Mouse (Mus musculus) heart, embryonic 11.5 days (tissue): ENCODE results near the gene Tmc8. TPM values are rescaled to one million over a fixed set of nuclear protein-coding genes. Genes with fewer than 3 reads are reported as not detected.
A peak's percentile ranks its signal among the peaks of the same experiment; 100 is the strongest.

Source experiments
- ATAC-seq: fragments of 200-750 bp; cut with Nextera tagmentation; replicated peaks from 2 replicates; pipeline ENCODE4 v1.8.0; 2017; ENCODE audit warnings: moderate library complexity; ENCODE audit not compliant: insufficient number of reproducible peaks, low FRiP score, low TSS enrichment
- H3K27ac ChIP-seq: fragments of 300-500 bp; sonication (generic); 2 replicates; pipeline ENCODE4 v1.5.1; 2014; ENCODE audit warnings: mild to moderate bottlenecking, low read depth, low read length
- H3K27me3 ChIP-seq: fragments of 300-500 bp; sonication (generic); 2 replicates; pipeline ENCODE4 v1.6.1; 2014; ENCODE audit warnings: mild to moderate bottlenecking, low read length, mixed read lengths; ENCODE audit not compliant: control insufficient read depth, insufficient read depth
- H3K36me3 ChIP-seq: fragments of 300-500 bp; sonication (generic); 2 replicates; pipeline ENCODE4 v1.6.1; 2014; ENCODE audit warnings: mild to moderate bottlenecking, low read length, moderate library complexity, mixed read lengths; ENCODE audit not compliant: control insufficient read depth, insufficient read depth
- H3K4me1 ChIP-seq: fragments of 300-500 bp; sonication (generic); 2 replicates; pipeline ENCODE4 v1.6.1; 2014; ENCODE audit warnings: low read length; ENCODE audit not compliant: control insufficient read depth, insufficient read depth
- H3K4me2 ChIP-seq: fragments of 300-500 bp; sonication (generic); 2 replicates; pipeline ENCODE4 v1.6.1; 2014; ENCODE audit warnings: mild to moderate bottlenecking, moderate library complexity
- H3K4me3 ChIP-seq: fragments of 300-500 bp; sonication (generic); 2 replicates; pipeline ENCODE4 v1.5.1; 2014; ENCODE audit warnings: low read depth, low read length
- H3K9ac ChIP-seq: fragments of 300-500 bp; sonication (generic); 2 replicates; pipeline ENCODE4 v1.6.1; 2014; ENCODE audit warnings: mild to moderate bottlenecking, low read depth, low read length, moderate library complexity
- H3K9me3 ChIP-seq: fragments of 300-500 bp; sonication (generic); replicated peaks from 2 replicates; pipeline ENCODE4 v1.6.1; 2016; ENCODE audit warnings: low read length; ENCODE audit not compliant: control insufficient read depth
- WGBS: fragments of 180-500 bp; shearing (Covaris S2); extraction: QIAGEN DNeasy Blood & Tissue Kit; methylation state at CpG from one replicate; pipeline ENCODE4 v1.1.7; 2014; ENCODE audit not compliant: insufficient replicate concordance; 5-methylcytosine and 5-hydroxymethylcytosine counted together
- polyA plus RNA-seq: library from polyadenylated mRNA; unstranded; fragments of >200 nt; fragmentation: Nextera tagmentation; extraction: Ambion mirVana; gene quantifications from 2 replicates; pipeline ENCODE4 v1.2.1, GENCODE M21; 2014

The Tmc8 gene
- polyA plus RNA-seq, 1 experiment from 2014 or later: 4.5 TPM

DNA sequence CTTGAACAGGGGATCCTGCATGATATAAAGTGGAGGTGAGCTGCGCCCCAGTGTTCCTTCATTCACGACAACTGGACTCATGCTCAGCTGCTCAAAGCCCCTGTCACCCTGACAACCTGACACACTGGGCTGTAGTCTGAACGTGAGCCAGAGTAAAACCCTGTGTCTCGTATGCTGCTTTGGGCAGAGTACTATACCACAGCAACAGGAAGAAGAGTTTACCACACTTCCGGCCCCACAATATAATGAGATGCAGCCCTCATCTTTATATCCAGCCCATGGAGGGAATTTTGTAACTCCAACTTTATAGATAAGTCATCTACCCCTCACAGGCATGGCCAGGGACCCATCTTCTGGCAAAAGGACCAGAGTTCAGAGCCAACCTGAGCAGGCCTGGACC lies 4.8 kb upstream of the Tmc8 start:
- H3K36me3 ChIP-seq: peaks cover 16% of the 10 kb centered on the region
- no peak overlapping the region for H3K4me3 ChIP-seq
- no peak overlapping the region for H3K27ac ChIP-seq
- H3K9ac ChIP-seq: no peak overlapping the region
- peaks cover 2% of the 10 kb centered on the region; the same call in 1 of the 2 replicates for H3K27me3 ChIP-seq
- peaks cover 34% of the 10 kb centered on the region for H3K4me1 ChIP-seq
- H3K9me3 ChIP-seq: no peaks in the 10 kb centered on the region
- ATAC-seq: no peak
- WGBS: 94% methylated on average over 5 of the region's 5 CpGs
- no peak overlapping the region for H3K4me2 ChIP-seq

DNA sequence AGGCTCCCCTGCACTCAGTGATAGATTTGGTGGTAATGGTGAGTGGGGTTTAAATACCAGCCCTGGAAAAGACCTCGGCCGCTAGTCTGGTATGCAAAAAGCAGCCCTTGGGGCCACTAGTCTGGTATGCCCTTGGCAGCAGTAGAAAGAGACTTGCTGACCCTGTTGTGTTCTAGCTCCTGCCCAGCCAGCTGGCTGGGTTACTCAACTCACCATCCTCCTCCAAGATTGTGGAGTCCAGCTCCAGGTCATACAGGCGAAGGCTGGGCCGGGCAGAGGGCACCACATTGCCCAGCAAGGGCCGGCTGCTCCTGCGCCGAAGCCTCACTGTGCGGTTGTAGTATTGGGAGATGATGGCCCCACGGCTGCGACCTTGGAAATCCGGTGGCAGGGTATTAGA lies 3.8 kb upstream of the Tmc8 start:
- Histone ChIP-seq H3K9ac (no peak overlapping the region), H3K27ac (no peak overlapping the region), H3K4me2 (no peak overlapping the region), H3K27me3 (peaks cover 8% of the 10 kb centered on the region), H3K9me3 (no peaks in the 10 kb centered on the region), H3K36me3 (peaks cover 11% of the 10 kb centered on the region), H3K4me3 (no peak overlapping the region), H3K4me1 (peaks cover 37% of the 10 kb centered on the region)
- 87% methylated on average over 11 of the region's 11 CpGs for WGBS
- ATAC-seq: no peak

- peaks cover 11% of the 10 kb centered on the region for H3K36me3 ChIP-seq
- ATAC-seq: no peak
- peak overlapping the region; percentile 52 for H3K4me3 ChIP-seq
- no peaks in the 10 kb centered on the region for H3K9me3 ChIP-seq
- peaks cover 17% of the 10 kb centered on the region for H3K27me3 ChIP-seq
- H3K27ac ChIP-seq: peak overlapping the region; percentile 96
- peak overlapping the region; percentile 74 for H3K9ac ChIP-seq
- H3K4me1 ChIP-seq: peaks cover 46% of the 10 kb centered on the region
- H3K4me2 ChIP-seq: peak overlapping the region; percentile 99
- 47% methylated on average over 12 of the region's 12 CpGs for WGBS
Measured at GRCm38 (mm10) chr11:117778851-117779433, 2.9 kb upstream of the Tmc8 start.

DNA sequence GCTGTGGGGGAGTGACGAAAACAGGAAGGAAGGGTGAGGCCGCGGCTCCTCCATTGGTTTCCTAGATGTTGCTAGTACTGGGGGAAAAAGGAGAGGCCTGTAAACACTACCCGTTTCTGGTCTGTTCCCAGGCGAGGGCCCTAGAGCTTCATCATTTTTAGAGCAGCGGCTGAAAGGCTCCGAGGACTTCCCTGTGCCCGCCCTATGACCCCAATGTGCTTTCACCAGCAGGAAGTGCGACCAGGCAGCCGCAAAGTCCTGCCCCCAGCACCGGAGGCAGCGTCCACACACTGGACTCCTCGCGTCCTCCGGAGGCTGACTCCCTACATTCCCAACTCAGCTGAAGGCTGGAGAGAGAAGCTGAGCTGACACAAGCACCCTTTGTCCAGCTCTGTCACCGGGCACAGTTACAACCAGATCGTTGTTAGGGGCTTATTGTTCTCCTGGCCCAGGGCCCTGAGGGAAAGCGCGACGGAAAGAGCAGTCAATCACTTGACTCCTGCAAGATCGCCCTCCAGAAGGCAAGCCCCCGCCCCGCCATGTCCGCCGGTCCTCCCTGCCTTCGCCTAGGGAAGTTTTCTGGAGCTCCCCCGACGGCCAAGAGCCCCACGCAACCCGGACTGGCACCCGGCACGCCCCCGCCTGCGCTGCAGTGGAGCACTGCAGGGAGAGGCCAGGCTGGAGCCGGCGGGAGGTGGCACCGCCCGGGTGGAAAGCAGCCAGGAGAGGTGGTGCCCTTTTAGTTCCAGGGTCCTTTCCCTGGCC lies 2.3 kb upstream of the Tmc8 start:
- Histone ChIP-seq H3K27me3 (peaks cover 17% of the 10 kb centered on the region), H3K4me1 (peaks cover 46% of the 10 kb centered on the region), H3K36me3 (peaks cover 11% of the 10 kb centered on the region), H3K27ac (peak overlapping the region; percentile 96), H3K4me2 (peak overlapping the region; percentile 99), H3K4me3 (peak overlapping the region; percentile 52), H3K9ac (peak overlapping the region; percentile 74), H3K9me3 (no peaks in the 10 kb centered on the region)
- no peak for ATAC-seq
- 3% methylated on average over 38 of the region's 38 CpGs for WGBS

DNA sequence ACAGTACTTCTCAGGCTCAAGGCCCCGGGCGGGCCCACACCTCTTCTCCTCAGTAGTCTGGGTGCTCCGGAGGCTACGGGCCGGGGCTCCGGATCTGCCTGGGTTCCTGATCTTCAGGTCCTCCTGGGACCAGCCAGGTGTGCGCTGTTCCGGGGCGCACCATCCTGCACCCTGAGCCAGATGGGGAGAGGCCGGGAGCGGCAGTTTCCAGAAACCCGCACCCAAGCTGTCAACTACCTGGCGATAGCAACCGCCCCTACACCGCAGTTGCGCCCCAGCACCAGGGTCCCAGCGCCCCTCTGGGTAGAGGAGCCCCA lies 1.7 kb upstream of the Tmc8 start:
- 0% methylated on average over 17 of the region's 17 CpGs for WGBS
- peak overlapping the region; percentile 74 for H3K9ac ChIP-seq
- peak overlapping the region; percentile 52 for H3K4me3 ChIP-seq
- H3K27ac ChIP-seq: peak overlapping the region; percentile 96
- H3K27me3 ChIP-seq: peaks cover 17% of the 10 kb centered on the region
- H3K36me3 ChIP-seq: peaks cover 11% of the 10 kb centered on the region
- H3K4me1 ChIP-seq: peaks cover 46% of the 10 kb centered on the region
- 0 out of 2 replicates have a peak, but pooled peaks have one; percentile 0 for ATAC-seq
- H3K4me2 ChIP-seq: peak overlapping the region; percentile 99
- no peaks in the 10 kb centered on the region for H3K9me3 ChIP-seq

DNA sequence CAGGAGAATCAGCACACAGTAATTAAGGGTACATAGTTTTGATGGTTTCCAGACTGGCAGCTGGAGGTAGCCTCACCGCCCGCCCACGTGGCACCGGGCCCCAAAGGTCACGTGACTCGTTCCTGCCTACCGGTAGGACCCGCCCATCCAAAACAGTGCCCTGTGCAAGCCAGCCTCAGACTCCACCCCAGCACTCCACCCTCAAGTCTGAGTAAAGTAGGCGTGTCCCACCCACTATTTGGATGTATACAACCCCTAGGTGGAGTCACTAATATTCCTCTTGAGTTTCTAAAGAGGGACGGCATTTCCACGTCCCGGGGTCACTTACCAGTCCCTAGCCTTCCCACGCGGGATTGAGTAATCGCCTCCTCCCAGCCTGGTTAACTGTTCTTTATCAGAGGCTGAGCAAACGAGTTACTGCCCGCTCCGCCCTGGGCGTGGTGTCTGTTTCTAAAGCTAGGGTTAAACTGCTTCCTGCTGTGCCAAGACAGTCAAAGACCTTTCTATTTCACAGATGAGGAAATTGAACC lies 1.2 kb upstream of the Tmc8 start:
- WGBS: under 1% methylated on average over 19 of the region's 19 CpGs
- Histone ChIP-seq H3K4me2 (peak overlapping the region; percentile 99), H3K27ac (peak overlapping the region; percentile 96), H3K9ac (peak overlapping the region; percentile 74), H3K9me3 (no peaks in the 10 kb centered on the region), H3K4me3 (peak overlapping the region; percentile 52), H3K27me3 (peaks cover 17% of the 10 kb centered on the region), H3K4me1 (peaks cover 46% of the 10 kb centered on the region), H3K36me3 (peaks cover 9% of the 10 kb centered on the region)
- peak; percentile 73 for ATAC-seq

DNA sequence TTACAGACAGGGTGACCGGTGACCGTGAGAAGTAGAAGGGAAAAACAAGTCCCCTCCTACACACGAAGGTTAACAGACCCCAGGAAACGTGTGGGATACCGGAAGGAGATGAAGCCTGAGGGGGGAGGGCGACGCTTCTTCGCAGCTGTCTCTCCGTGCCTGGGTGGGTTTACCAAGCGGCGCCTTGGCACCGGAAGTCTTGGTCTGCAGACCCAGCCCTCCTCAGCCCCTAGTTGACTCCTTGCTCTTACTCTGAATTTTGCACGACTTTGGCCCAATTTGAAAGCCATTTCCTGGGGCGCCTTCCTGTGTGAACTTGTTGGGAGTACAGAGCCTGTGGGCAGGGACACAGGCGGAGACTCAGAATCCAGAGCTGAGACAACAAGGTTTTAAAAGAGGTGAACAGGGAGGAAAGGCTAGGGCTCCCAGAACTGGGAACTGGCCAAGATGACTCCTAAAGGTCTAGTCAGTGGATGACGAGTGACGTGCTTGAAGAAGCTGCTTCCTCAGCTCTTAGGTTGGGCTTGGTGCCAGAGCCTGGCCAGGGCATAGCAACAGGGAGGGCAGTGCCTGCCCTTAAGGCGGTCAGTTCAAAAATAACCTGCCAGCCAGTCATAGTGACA lies 566 bp upstream of the Tmc8 start:
- Histone ChIP-seq H3K9ac (peak overlapping the region; percentile 74), H3K9me3 (no peaks in the 10 kb centered on the region), H3K27ac (peak overlapping the region; percentile 96), H3K27me3 (peaks cover 17% of the 10 kb centered on the region), H3K36me3 (peaks cover 3% of the 10 kb centered on the region; the same call in 1 of the 2 replicates), H3K4me3 (peak overlapping the region; percentile 52), H3K4me1 (peaks cover 46% of the 10 kb centered on the region), H3K4me2 (peak overlapping the region; percentile 99)
- no peak; the same call in 1 of the 2 replicates for ATAC-seq
- WGBS: 8% methylated on average over 18 of the region's 18 CpGs

GRCm38 (mm10) chr11:117782705-117783034 lies 794 bp downstream of the Tmc8 start:
- Histone ChIP-seq H3K27me3 (peaks cover 17% of the 10 kb centered on the region), H3K36me3 (no peaks in the 10 kb centered on the region), H3K9ac (peak overlapping the region; percentile 74), H3K4me1 (peaks cover 46% of the 10 kb centered on the region), H3K4me2 (peak overlapping the region; percentile 99), H3K9me3 (no peaks in the 10 kb centered on the region), H3K27ac (peak overlapping the region; percentile 96), H3K4me3 (peak overlapping the region; percentile 52)
- WGBS: 35% methylated on average over 9 of the region's 9 CpGs
- no peak for ATAC-seq
